Mouse (Mus musculus): ENCODE data around the gene Alk. TPM values are rescaled to one million over a fixed set of nuclear protein-coding genes. Genes with fewer than 3 reads are reported as not detected.

Alk gene
- total RNA-seq, 2 experiments from 2014 or later, result not detected

GRCm38 (mm10) chr17:71942052-71942451, 662.4 kb downstream of the Alk start:
- intact Hi-C loops (cut with DNase I), result no loop called here
- no peak for DNase-seq

GRCm38 (mm10) chr17:71941436-71941835, 663.0 kb downstream of the Alk start:
- intact Hi-C loops (cut with DNase I), result no loop called here
- no peak for DNase-seq

GRCm38 (mm10) chr17:71936681-71937080, 667.7 kb downstream of the Alk start:
- DNase-seq, result no peak
- intact Hi-C loops (cut with DNase I), result no loop called here

GRCm38 (mm10) chr17:71935837-71936236, 668.6 kb downstream of the Alk start:
- intact Hi-C loops (cut with DNase I), result no loop called here
- DNase-seq, result no peak

GRCm38 (mm10) chr17:71935336-71935735, 669.1 kb downstream of the Alk start:
- no peak for DNase-seq
- intact Hi-C loops (cut with DNase I), result no loop called here

GRCm38 (mm10) chr17:71914941-71915340, 689.5 kb downstream of the Alk start:
- intact Hi-C loops (cut with DNase I), result no loop called here
- no peak for DNase-seq

DNA sequence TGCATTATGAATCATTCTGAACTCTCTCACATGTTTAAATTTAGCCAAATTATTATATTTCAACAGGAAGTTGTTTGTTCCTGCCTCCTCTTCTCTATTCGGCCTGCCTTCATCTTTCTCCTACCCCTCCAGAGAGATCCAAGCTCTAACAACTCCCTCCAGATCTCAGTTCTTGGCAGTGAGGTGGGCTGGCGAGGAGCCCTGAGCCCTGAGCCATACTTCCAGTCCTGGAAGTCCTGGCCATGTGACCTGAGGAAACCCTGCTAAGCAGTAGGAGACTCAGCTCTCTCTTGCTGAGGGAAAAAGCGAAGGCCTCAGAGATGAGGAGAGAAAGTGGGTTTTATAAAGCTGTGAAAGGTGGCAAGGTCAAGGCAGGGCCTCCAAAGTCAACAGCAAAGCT, 689.9 kb downstream of the Alk start:
- DNase-seq, result peak; percentile 66 to 73

GRCm38 (mm10) chr17:71913188-71913587, 691.2 kb downstream of the Alk start:
- no peak for DNase-seq
- intact Hi-C loops (cut with DNase I), result no loop called here

More for the DNA sequence above, 689.9 kb downstream of the Alk start:
- intact Hi-C loops (cut with DNase I), result no loop called here

- intact Hi-C loops (cut with DNase I), result no loop called here
- peak; percentile 23 to 25 for DNase-seq
Measured at GRCm38 (mm10) chr17:71909107-71909506, 695.3 kb downstream of the Alk start.

- intact Hi-C loops (cut with DNase I), result no loop called here
- DNase-seq, result no peak
Measured at GRCm38 (mm10) chr17:71881369-71881768, 723.1 kb downstream of the Alk start.

DNA sequence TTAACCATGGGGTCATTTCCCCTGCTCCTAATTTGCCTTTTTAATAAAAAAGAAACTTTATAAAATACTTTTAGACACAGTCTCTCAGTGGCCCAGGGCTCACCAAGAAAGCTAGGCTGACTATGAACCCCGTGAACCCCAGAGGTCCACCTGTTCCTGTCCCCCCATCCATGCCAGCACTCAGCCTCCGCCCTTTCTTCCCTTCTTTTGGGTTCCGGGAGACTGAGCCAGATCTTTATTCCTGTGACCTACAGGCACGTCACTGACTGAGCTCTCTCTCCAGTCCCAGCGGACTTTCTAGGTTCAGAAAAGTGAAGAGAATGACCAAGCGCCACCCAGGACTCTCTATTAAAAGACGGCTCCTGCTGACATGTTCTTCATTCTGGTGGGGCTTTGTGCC, 728.9 kb downstream of the Alk start:
- intact Hi-C loops (cut with DNase I), result no loop called here
- no peak for DNase-seq

- intact Hi-C loops (cut with DNase I), result loop anchor here (1.0 to 5.0 kb wide), 2 partner anchors 212 to 312 kb away; no protein-coding TSS in a partner anchor
- peak; percentile 11 to 13 for DNase-seq
Measured at GRCm38 (mm10) chr17:71874795-71875194, 729.6 kb downstream of the Alk start.

DNA sequence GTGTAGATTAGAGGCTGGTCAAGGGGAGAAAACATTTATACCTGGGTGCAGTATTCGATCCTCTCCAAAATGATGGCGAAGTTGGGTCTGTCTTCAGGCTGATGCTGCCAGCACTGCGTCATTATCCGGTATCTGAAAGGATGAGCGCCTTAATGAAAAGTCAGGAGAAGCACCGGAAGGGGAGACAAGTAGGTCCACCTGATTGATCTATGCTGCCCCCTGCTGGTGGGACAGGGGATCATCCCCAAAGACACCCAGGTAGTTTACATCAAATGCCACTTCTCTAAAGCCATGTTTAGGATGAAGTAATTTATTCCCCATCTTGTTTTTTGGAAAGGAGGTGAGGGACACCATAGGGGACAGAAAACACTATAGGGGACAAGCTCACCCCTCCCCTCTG, 730.4 kb downstream of the Alk start:
- peak; percentile 24 to 63 for DNase-seq
- intact Hi-C loops (cut with DNase I), result loop anchor here (1.0 to 5.0 kb wide), 2 partner anchors 212 to 312 kb away; no protein-coding TSS in a partner anchor

- DNase-seq, result peak in 1 of 2 experiments; percentile 32
Measured at GRCm38 (mm10) chr17:71872976-71873375, 731.5 kb downstream of the Alk start.

DNA sequence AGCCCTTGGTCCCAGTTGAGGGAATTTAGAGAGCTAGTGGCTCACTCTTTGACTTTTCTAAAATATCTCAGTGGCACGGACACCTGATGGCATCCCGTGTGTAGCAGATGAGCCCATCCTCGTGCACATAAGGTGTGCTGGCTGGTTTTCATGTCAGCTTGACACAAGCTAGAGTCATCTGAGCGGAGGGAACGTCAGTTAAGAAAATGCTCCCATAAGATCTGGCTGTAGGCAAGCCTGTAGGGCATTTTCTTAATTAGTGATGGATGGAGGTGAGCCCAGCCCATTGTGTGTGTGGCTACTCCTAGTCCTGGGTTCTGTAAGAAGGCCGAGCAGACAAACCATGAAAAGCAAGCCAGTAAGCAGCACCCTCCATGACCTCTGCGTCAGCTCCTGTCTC, 732.4 kb downstream of the Alk start:
- no peak for DNase-seq
- intact Hi-C loops (cut with DNase I), result loop anchor here (5.0 kb wide), 1 partner anchor 310 kb away; no protein-coding TSS in a partner anchor

More at GRCm38 (mm10) chr17:71872976-71873375, 731.5 kb downstream of the Alk start:
- intact Hi-C loops (cut with DNase I), result loop anchor here (5.0 kb wide), 1 partner anchor 311 kb away; no protein-coding TSS in a partner anchor

- no peak for DNase-seq
- intact Hi-C loops (cut with DNase I), result loop anchor here (5.0 kb wide), 1 partner anchor 308 kb away; no protein-coding TSS in a partner anchor
Measured at GRCm38 (mm10) chr17:71870641-71871040, 733.8 kb downstream of the Alk start.

- no peak for DNase-seq
- intact Hi-C loops (cut with DNase I), result loop anchor here (5.0 kb wide), 1 partner anchor 308 kb away; no protein-coding TSS in a partner anchor
Measured at GRCm38 (mm10) chr17:71870232-71870621, 734.2 kb downstream of the Alk start.

- intact Hi-C loops (cut with DNase I), result loop anchor here (5.0 kb wide), 1 partner anchor 307 kb away; no protein-coding TSS in a partner anchor
Measured at GRCm38 (mm10) chr17:71869372-71870231, 734.8 kb downstream of the Alk start.

GRCm38 (mm10) chr17:71868828-71869227, 735.6 kb downstream of the Alk start:
- intact Hi-C loops (cut with DNase I), result no loop called here

More at GRCm38 (mm10) chr17:71869372-71870231, 734.8 kb downstream of the Alk start:
- peak; percentile 36 to 38 for DNase-seq

GRCm38 (mm10) chr17:71867892-71868291, 736.5 kb downstream of the Alk start:
- intact Hi-C loops (cut with DNase I), result no loop called here
- DNase-seq, result no peak

More at GRCm38 (mm10) chr17:71868828-71869227, 735.6 kb downstream of the Alk start:
- no peak for DNase-seq

DNA sequence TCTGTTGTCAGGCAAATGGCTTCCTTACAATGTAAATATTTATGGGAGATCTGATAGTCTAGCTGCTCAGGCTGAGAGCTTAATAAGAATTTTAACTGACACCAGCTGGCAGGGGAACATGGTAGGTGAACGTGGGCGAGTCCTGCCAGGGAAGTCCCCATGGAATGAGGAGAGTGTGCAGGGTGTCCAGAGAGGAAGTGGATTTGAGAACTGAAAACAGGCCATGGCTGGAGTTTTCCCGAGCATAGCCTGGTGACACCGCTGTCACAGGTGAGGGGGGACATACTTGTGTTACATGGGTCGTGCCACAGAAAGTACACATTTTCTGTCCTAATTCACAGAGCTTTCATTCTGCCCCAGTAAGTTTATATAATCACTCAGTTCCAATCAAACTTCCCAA, 739.0 kb downstream of the Alk start:
- intact Hi-C loops (cut with DNase I), result no loop called here
- no peak for DNase-seq

DNA sequence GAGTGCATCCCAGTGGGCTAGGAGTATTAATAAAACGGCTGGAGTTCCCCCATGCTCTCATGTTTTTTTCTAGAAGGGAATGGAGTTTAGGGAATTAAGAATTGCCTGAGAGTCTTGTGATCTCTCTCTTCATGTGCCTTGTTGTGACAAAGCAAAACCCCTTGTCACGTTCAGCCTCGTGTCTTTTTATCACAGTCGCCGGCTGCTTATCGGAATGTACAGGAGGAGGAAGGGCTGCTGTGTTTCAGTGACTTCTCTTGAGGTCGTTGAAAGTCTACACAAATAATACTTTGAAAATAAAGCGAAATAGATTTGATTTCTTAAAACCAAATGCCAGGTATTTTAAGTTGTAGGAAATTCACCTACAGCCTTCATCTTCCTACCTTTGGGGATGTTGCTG, 740.4 kb downstream of the Alk start:
- DNase-seq, result no peak
- intact Hi-C loops (cut with DNase I), result no loop called here

Measured in heart, postnatal 10 days (tissue).